Mouse (Mus musculus): Measurements from ENCODE around the gene Cab39l. TPM values are rescaled to one million over a fixed set of nuclear protein-coding genes. Genes with fewer than 3 reads are reported as not detected.

Cab39l gene
- total and polyA plus RNA-seq, 3 experiments = 19.9 to 49.2 (median 33.1) TPM

DNA sequence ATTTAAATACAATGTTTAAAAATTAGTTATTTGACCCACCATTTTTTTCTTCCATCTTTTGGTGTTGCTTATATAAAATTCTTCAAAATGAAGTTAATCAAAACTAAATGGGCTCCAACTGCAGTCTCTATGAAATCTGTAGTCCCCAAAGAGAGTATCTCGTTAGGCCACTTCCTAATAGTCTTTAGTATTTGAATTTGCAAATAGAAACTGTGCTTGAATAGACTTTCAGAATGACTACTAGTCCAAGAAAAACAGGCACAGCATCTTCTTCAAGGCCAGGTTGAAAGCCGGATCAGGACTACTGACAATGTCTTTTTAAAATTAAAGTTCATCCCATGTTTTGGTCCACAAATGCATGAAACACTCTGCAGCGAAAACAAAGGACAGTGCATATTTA is 3.4 kb upstream of the Cab39l start (continued):
- TF ChIP-seq ZKSCAN1 (IDR thresholded peaks at IDR 0.05; ENCODE audit: borderline replicate concordance, low read depth, low read length) (no peak), CTCF (conservative IDR thresholded peaks at IDR 0.05 in 1 of 2, IDR thresholded peaks at IDR 0.05 in 1 of 2; ENCODE audit: low read depth in 2 of 2, low read length in 2 of 2) (no peak), UBTF (IDR thresholded peaks at IDR 0.05; ENCODE audit: low read depth, low read length) (no peak), MAFK (IDR thresholded peaks at IDR 0.05; ENCODE audit: insufficient replicate concordance, low read length) (no peak), GABPA (IDR thresholded peaks at IDR 0.05; ENCODE audit: insufficient replicate concordance, low read depth, low read length) (no peak)

GRCm38 (mm10) chr14:59438505-59438904 is 2.3 kb upstream of the Cab39l start:
- peak; percentile 68 for DNase-seq (ENCODE audit: extremely low read depth)
- in situ Hi-C loops (cut with MboI; ENCODE audit: low pct_ligation_motif_present, low pct_unique_long_range_greater_than_20kb, low sequenced_read_pairs) (no loop called here), dilution Hi-C loops (cut with MboI; ENCODE audit: extremely low pct_ligation_motif_present, extremely low pct_unique_long_range_greater_than_20kb, low sequenced_read_pairs) (no loop called here)
- Histone ChIP-seq H3K27ac (ENCODE audit: insufficient read depth, low read depth) (peak overlapping the region; percentile 42; the same call in 1 of the 2 replicates), H3K9ac (ENCODE audit: insufficient read depth, low read depth) (peak overlapping the region; percentile 30), H3K9me3 (replicated peaks; ENCODE audit: low read length) (no peaks in the 10 kb centered on the region), H3K4me1 (ENCODE audit: control insufficient read depth in 1 of 2, insufficient read depth in 2 of 2) (peaks cover 0 to 43% of the 10 kb centered on the region in 2 experiments; a peak in 2 of 4 replicates), H3K36me3 (replicated peaks in 1 of 2; ENCODE audit: control insufficient read depth in 1 of 2, insufficient read depth in 1 of 2, low read length in 1 of 2) (peaks cover 4 to 5% of the 10 kb centered on the region in 2 experiments), H3K79me2 (replicated peaks; ENCODE audit: control insufficient read depth, extremely low read depth, insufficient read depth, poor library complexity, severe bottlenecking) (peaks cover 30% of the 10 kb centered on the region), H3K4me2 (ENCODE audit: insufficient read depth, low read depth, poor library complexity, severe bottlenecking) (peak overlapping the region; percentile 92), H3K4me3 (replicated peaks in 1 of 3; ENCODE audit: low read depth in 2 of 3, low read length in 2 of 3, poor library complexity in 1 of 3) (peak overlapping the region; percentile 20 to 85 (median 72)), H3K27me3 (replicated peaks) (no peaks in the 10 kb centered on the region)
- TF ChIP-seq TCF12 (IDR thresholded peaks at IDR 0.05; ENCODE audit: low read depth, low read length) = no peak
- TF ChIP-seq ELF1 (IDR thresholded peaks at IDR 0.05; ENCODE audit: low read depth, low read length) = no peak
- peak; percentile 25; the same call in 1 of the 2 replicates for TF ChIP-seq CHD2 (IDR thresholded peaks at IDR 0.05; ENCODE audit: low read length)
- peak; percentile 89 for TF ChIP-seq IRF4 (IDR thresholded peaks at IDR 0.05; ENCODE audit: low read depth, low read length)
- no peak for TF ChIP-seq RCOR1 (conservative IDR thresholded peaks at IDR 0.05; ENCODE audit: low read depth, low read length)
- no peak for TF ChIP-seq CHD1 (IDR thresholded peaks at IDR 0.05; ENCODE audit: low read depth, low read length)
- TF ChIP-seq MYC (IDR thresholded peaks at IDR 0.05; ENCODE audit: low read depth, low read length) = 0 out of 2 replicates have a peak, but pooled peaks have one; percentile 23
- TF ChIP-seq POLR2AphosphoS2 (IDR thresholded peaks at IDR 0.05; ENCODE audit: low read depth, low read length) = no peak
- TF ChIP-seq MAFK (IDR thresholded peaks at IDR 0.05; ENCODE audit: insufficient replicate concordance, low read length) = no peak; the same call in 1 of the 2 replicates
- TF ChIP-seq ZNF384 (IDR thresholded peaks at IDR 0.05; ENCODE audit: low read depth, low read length) = no peak
- peak; percentile 62; the same call in 1 of the 2 replicates for TF ChIP-seq SIN3A (IDR thresholded peaks at IDR 0.05; ENCODE audit: low read length)
- TF ChIP-seq MEF2A (IDR thresholded peaks at IDR 0.05; ENCODE audit: borderline replicate concordance, low read depth, low read length) = peak; percentile 62; the same call in 1 of the 2 replicates
- 0 out of 2 replicates have a peak, but pooled peaks have one; percentile 23 for TF ChIP-seq JUND (conservative IDR thresholded peaks at IDR 0.05; ENCODE audit: low read depth, low read length)
- no peak for TF ChIP-seq USF1 (IDR thresholded peaks at IDR 0.05; ENCODE audit: low read depth, low read length)
- TF ChIP-seq RAD21 (IDR thresholded peaks at IDR 0.05; ENCODE audit: low read depth, low read length) = no peak
- no peak for TF ChIP-seq USF2 (conservative IDR thresholded peaks at IDR 0.05; ENCODE audit: low read depth, low read length)
- TF ChIP-seq ZMIZ1 (IDR thresholded peaks at IDR 0.05; ENCODE audit: low read depth, low read length) = no peak
- TF ChIP-seq MAZ (IDR thresholded peaks at IDR 0.05; ENCODE audit: low read depth, low read length) = no peak
- no peak for TF ChIP-seq MXI1 (IDR thresholded peaks at IDR 0.05; ENCODE audit: low read depth, low read length)
- peak; percentile 84 for TF ChIP-seq EP300 (IDR thresholded peaks at IDR 0.05; ENCODE audit: low read length)
- no peak for TF ChIP-seq UBTF (IDR thresholded peaks at IDR 0.05; ENCODE audit: low read depth, low read length)
- no peak for TF ChIP-seq POLR2A (IDR thresholded peaks at IDR 0.05; ENCODE audit: low read depth, low read length)
- no peak for TF ChIP-seq ZC3H11A (IDR thresholded peaks at IDR 0.05; ENCODE audit: low read depth, low read length)
- TF ChIP-seq CTCF (conservative IDR thresholded peaks at IDR 0.05 in 1 of 2, IDR thresholded peaks at IDR 0.05 in 1 of 2; ENCODE audit: low read depth in 2 of 2, low read length in 2 of 2) = no peak
- TF ChIP-seq GABPA (IDR thresholded peaks at IDR 0.05; ENCODE audit: insufficient replicate concordance, low read depth, low read length) = no peak
- TF ChIP-seq TBP (conservative IDR thresholded peaks at IDR 0.05; ENCODE audit: low read depth, low read length) = peak; percentile 93
- peak; percentile 38; the same call in 1 of the 2 replicates for TF ChIP-seq ETS1 (conservative IDR thresholded peaks at IDR 0.05; ENCODE audit: low read depth, low read length)
- no peak for TF ChIP-seq JUN (IDR thresholded peaks at IDR 0.05; ENCODE audit: insufficient read depth, low read depth, low read length)
